Mouse (Mus musculus) c-Kit-positive CD71-positive TER-119-positive erythroid progenitor cells, embryonic 14.5 days (primary cell): Measurements from ENCODE around the gene Dnajc13.

ENCODE experiments used
- DNase-seq: peaks from one replicate; pipeline ENCODE4 v3.0.0-alpha.2; 2013; ENCODE audit warnings: low spot score

Dnajc13 gene

DNA sequence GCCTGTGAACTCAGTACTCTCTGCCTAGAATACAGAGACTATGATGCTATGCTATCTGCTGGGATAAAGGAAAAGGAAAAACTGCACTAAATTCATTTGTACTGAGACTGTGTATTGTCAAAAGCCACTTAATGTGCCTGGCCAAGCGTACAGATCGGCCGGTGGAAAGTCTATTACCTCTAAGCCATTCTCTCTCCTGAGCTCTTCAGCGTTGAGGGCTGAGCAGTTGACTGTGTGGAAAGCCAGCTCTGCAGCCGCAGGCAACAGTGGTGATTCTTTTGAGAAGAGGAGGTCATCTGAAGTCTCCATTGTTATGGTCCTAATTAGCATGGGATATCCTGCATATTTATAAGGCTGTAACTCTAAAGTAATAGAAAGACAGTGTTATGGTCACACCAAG, 80.4 kb downstream of the Dnajc13 start:
- DNase-seq, result no peak

- DNase-seq, result no peak
Measured at GRCm38 (mm10) chr9:104181626-104182025, 81.1 kb downstream of the Dnajc13 start.

GRCm38 (mm10) chr9:104180046-104180445, 82.7 kb downstream of the Dnajc13 start:
- DNase-seq, result no peak

DNA sequence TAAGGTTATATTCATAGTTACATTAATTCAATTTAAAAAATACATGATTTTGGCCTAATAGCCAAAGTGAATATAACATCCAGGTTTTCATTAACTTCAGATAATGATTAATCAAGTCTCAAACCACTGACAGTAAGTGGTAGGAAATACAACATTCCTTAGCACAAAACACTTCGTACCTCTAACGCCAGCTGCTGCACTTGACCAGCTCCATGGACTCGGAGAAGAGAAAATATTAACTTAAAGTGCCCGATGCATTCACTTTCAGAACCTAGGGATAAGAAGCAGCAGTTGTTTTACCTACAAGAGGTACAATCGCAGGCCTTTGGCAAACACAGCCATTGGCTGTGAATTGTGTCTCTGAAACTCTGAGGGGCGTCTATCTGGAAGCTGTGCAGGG, 90.4 kb downstream of the Dnajc13 start:
- DNase-seq, result no peak

DNA sequence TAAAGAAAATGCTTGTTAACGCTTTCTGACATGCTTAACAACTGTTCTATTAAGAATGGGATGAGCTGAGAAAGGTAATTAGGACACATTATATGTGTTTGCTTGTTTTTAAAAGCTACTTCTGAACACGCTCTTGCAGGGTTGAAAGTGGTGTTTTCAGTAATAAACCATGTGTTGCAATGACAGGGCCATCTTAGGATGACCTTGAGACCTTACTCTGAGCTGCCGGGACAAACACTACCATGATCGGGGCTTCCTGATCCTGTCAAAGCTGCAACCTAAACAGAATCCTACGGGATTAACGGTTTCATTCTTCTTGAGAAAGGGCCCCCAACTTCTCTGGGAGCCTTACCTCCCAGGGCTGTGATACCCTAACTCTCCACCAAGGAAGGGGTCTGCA, 91.1 kb downstream of the Dnajc13 start:
- DNase-seq, result no peak

DNA sequence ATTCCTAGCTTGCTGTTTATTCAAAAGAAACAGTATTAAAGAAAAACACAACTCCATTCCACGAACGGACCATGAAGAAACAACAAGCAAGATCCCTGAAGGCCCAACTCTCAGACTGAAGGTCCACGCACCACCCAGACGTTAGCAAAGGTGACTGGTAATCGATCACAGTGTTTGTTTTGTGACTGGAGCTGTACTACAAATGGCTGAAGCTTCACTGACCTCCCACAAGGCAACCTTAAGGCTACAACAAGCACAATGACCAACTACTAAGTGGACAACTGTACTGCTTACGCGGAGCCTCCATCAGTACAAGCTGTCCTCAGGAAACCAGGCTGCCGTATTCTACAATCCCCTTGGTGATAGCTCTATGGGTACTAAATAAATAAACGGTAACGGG, 92.7 kb downstream of the Dnajc13 start:
- DNase-seq, result no peak

- no peak for DNase-seq
Measured at GRCm38 (mm10) chr9:104165926-104166325, 96.8 kb downstream of the Dnajc13 start.

GRCm38 (mm10) chr9:104164194-104164593, 98.5 kb downstream of the Dnajc13 start:
- no peak for DNase-seq

- DNase-seq, result no peak
Measured at GRCm38 (mm10) chr9:104161117-104161516, 101.6 kb downstream of the Dnajc13 start.

DNA sequence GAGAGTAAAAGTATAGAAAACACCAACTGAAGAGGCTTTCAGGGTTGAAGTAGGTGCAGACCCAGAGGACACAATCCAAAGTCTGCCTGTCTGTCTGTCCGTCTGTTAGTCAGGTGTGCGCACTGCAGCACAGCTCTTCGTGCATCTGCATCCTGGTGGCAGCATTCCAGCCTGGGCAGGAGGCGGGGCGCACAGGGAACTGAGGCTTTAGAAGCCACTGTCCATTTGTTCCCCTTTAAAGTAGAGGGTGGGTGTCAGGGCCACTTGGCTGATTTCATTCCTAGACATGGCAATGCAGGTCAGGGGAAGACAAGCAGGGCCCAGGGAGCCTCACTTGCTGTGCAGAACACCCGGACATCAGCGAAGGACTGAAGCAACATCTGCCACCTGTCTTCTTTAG, 105.4 kb downstream of the Dnajc13 start:
- DNase-seq, result no peak

DNA sequence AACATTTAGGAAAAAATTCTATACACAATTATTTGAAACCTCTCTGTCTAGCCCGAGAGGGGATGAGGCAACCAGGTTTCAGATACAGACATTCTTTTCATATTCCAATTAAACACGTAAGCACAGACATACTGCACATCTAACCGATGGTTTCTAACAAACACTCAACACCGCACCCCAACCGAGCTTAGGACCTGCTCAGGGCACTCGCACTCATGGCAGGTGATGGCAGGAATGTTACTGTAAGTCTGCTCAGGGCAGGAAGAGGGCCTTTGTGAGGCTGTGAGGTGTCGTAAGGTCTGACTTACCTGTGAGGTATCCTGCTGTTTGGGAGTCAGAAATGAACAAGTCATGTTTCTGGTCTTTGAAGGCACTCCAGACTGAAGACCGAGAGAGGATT, 106.2 kb downstream of the Dnajc13 start:
- no peak for DNase-seq

GRCm38 (mm10) chr9:104155100-104155715, 107.5 kb downstream of the Dnajc13 start:
- no peak for DNase-seq

GRCm38 (mm10) chr9:104152121-104152520, 110.6 kb downstream of the Dnajc13 start:
- no peak for DNase-seq

DNA sequence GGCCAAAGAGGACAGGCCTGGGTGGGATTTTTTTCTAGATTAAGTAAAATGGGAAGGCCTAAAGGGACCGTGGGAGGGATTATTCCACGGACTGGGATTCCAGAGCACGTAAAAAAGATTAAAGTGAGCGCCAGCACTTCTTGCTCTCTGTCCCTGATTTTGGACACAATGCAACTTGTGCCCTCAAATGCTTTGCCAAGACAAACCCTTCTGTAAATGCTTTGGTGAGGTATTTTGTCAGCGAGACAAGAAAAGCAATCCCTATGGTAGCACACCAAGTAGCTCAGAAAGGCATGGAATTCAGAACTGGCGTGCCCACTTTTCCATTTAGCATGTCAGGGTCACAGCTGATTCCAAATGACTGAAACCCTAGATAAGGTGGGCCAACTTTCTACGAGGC, 113.8 kb downstream of the Dnajc13 start:
- DNase-seq, result no peak

DNA sequence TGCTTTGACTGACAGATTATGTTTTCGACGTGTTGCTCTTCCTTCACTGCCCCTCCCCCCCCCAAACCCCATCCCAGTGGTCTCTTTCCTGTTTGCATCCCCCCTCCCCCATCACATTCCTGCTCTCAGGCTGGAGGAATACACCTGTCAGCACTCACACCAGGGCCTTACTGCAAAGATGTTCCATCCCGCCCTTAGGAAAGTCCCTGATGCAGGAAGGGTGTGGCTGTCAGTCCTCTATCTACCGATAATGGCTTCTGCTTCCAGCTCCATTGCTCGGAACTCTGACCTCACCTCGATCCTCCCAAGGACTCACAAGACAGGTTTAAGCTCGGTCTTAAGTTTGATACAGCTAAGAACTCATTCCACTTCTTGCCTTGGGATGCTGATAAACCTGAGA, 116.0 kb downstream of the Dnajc13 start:
- no peak for DNase-seq

DNA sequence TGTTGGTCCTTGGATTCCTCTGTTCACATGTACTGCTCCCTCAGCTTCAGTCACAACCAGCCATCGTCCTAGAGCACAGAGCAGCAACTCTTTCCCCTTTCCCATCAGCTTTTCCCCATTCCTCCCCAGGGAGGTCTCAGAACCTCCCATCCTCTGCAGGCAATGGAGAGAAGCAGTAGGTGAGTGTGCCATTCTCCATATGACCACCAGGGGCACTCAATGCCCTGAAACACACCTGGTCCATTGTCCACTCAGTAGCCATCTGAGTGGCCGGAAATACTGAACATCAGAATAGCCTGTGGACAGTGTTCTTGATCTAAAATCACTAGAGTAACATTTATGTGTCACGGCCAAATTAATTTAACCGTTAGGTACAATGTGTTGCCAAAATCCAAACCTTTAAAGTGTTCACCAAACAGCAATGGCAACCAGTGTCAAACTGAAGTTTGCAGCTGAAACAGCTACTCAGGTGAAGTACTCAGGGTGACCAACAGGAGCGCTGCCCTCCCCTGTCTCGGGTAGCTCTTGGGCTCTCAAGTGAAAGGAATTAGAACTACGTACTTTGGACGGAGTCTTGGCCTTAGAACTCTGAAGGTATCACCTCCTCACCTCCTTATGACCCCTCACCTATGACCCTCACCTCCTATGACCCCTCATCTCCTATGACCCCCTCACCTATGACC, 118.3 kb downstream of the Dnajc13 start:
- DNase-seq, result no peak

DNA sequence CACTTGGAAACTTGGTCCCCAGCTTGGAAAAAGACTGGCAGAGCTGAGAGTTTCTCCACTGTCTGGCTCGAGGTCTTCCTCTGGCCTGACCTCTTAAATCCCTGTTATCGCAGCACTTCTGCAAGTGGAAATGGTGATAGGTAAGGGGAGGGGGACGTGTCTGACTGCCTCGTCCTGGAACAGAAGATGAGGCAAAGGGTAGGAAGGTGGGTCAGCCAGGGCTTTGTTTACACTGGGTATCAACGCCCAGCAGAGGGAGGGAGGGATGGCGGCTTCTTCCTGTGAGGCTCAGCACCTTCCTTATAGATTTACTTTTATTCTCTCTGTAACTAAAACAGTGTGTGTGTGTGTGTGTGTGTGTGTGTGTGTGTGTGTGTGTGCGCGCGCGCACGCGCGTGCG, 119.9 kb downstream of the Dnajc13 start:
- no peak for DNase-seq

GRCm38 (mm10) chr9:104140351-104140750, 122.4 kb downstream of the Dnajc13 start:
- no peak for DNase-seq

GRCm38 (mm10) chr9:104130141-104130755, 132.5 kb downstream of the Dnajc13 start:
- DNase-seq, result no peak

GRCm38 (mm10) chr9:104128110-104128509, 134.6 kb downstream of the Dnajc13 start:
- no peak for DNase-seq

DNA sequence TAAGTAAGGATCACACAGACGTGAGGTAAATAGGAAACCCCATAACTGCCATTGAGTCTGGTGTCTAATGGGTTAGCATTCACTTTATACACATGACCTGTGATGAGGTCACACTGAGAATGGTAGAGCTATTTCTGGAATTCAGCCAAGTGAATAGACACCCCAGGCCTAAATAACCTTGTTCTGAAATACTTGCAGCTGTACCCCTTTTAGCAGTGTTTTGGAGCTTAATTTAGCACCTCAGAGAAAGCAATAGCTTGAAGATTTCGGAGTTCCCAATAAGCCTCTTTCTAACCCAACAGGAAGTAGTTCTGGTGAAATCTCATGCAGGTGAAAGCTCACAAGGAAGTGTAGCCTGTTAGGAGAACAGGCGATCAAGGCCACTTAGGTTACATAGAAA, 135.9 kb downstream of the Dnajc13 start, which contains the start of gene Ackr4:
Ackr4 (minus strand) TSS at position 101 of the 400 bp plus-strand sequence.
- DNase-seq, result no peak

DNA sequence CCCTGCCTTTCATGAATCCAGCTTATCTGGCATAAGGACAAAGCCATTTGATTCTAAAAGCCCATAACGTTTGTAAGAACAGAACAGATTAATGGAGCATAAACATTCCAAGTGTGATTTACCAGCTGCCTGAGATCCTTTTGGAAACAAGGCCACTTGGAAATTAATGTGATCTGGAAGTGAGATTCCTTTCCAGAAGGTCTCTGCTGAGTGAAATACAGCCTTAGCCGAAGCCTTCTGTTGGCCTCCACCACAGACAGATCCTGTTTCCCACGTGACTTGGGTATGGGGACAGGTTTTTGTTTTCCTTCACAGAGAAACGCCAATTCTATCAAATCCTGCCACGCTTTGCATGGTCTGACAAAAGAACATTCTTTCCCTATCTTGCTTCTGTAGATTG, 139.1 kb downstream of the Dnajc13 start:
- no peak for DNase-seq

DNA sequence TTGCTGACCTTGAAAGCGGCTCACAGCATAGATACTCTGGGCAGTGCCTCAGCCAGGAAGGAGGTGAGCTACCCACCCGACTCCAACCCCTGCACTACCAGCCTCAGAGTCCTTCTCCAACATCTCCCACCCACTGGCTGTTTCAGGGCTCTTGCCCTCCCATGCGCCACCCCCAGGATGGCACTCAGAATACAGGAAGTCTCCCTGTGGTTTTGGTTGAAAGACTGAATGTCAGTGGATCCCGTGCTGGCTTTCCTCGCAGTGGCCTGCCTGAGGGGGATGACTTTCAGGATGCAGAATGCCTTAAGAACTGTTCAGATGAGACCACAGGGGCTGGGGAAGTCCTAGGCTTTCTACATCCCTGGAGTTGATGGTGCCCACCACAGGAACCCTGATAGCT, 139.6 kb downstream of the Dnajc13 start:
- DNase-seq, result no peak

- DNase-seq, result no peak
Measured at GRCm38 (mm10) chr9:104109151-104109550, 153.6 kb downstream of the Dnajc13 start.
